Mouse (Mus musculus) CD4-positive, CD25-positive, alpha-beta regulatory T cell, adult 9 weeks (primary cell): ENCODE measurements around the gene Zscan20. TPM values are rescaled to one million over a fixed set of nuclear protein-coding genes. Genes with fewer than 3 reads are reported as not detected.

ENCODE experiments used
- polyA plus RNA-seq: library from polyadenylated mRNA; unstranded; fragments of 100-300 nt; shearing (Covaris generic); gene quantifications from one replicate; pipeline ENCODE4 v1.2.1, GENCODE M21; 2017

Gene Zscan20
- 14.2 TPM for polyA plus RNA-seq

DNA sequence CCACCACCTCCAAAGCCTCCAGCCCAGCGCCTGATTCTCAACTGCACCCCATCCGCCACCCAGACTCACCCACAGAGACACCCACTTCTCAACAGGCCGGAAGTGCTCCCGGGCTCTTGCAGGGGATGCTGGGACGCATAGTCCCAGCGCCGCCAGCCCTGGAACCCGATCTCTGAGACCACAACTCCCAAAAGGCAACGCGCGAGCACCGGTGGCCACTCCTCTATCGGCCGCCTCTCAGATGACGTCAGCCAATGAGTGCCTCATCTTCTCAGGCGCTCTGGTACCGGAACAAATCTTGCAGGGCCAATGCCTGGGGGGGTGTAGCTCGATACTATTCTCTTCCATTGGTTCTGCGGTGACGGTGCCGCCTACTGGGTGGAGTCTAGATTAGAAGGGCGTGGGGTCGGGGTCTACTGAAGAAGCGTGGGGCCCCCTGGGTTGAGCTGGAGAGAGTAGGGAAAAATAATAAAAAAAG, at the start of gene Zscan20:
Zscan20 (minus strand) TSS at position 174 of the 478 bp plus-strand sequence.

GRCm38 (mm10) chr4:128654505-128655381, 44.8 kb upstream of the Zscan20 start, which contains the start of gene Phc2:
Gene Phc2 (plus strand): TSS chr4:128654702.

GRCm38 (mm10) chr4:128618246-128618911, 8.5 kb upstream of the Zscan20 start, which contains the start of gene Tlr12:
Gene Tlr12 (minus strand): TSS chr4:128618619.

Other genes with a start within 250 kb of the Zscan20 start
- 7.3 TPM for gene Tlr12, start 8.5 kb upstream of the Zscan20 start, polyA plus RNA-seq
- 9.9 TPM for gene Phc2, start 44.6 kb upstream of the Zscan20 start, polyA plus RNA-seq
- not detected for gene A3galt2, start 145.3 kb upstream of the Zscan20 start, polyA plus RNA-seq
- gene Zfp362, start 195.9 kb upstream of the Zscan20 start, polyA plus RNA-seq, result 24.6 TPM